Mouse (Mus musculus): ENCODE measurements around the gene Faf2.

Faf2 gene

DNA sequence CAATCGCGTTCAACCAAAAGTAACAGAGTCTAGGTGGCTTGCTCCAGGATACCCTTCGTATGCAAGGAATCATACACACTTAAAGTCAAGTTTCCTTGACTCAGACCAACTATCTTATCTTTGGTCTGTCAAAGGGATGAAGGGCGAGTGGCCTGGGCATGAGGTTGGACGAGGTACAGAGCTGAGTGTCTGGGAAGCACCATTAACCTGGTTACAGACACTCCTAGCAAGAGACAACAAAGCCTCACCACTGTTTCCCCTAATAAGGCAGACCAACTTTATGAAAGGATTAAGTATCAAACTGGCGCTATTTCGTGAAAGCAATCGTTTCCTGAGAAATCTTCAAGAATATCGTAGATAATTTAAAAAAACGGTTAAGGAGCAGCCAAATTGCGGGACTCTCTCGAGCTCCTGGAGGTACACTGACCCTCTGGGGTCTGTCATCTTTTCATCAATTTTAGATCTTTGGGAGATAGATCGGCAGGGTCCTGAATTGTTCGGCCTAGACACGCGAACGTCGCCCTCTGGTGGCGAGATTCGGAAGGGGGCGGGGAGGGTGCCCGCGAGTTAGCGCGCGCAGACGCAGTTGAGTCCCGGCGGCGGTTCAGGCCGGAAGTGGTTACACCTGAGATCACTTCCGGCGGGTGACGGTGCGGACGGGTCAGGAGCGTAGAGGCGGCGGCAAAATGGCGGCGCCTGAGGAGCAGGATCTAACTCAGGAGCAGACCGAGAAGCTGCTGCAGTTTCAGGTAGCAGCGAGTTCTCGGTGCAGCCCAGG lies at the start of gene Faf2:
Gene Faf2, plus strand, starts transcription at position 630 of the 778 bp plus-strand sequence.
- DNase-seq, result peak; percentile 99

DNA sequence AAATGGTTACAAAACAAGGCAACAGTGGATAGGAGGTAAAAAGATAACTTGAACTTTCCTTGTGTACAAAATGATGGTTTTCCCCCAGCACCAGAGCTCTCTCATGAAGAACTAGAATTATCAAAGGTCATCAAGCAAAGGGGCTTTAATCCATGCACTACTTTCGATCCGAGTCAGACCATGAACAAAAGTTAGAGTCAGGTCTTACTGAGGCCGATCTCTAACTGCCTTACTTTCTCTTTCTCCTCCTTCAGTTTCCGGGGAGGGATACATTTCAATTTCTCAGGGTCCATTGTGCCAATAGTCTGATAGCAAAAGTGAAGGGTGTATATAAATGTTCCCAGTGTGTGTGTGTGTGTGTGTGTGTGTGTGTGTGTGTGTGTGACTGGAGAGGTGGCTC lies 49.0 kb upstream of the Faf2 start:
- no peak for DNase-seq

DNA sequence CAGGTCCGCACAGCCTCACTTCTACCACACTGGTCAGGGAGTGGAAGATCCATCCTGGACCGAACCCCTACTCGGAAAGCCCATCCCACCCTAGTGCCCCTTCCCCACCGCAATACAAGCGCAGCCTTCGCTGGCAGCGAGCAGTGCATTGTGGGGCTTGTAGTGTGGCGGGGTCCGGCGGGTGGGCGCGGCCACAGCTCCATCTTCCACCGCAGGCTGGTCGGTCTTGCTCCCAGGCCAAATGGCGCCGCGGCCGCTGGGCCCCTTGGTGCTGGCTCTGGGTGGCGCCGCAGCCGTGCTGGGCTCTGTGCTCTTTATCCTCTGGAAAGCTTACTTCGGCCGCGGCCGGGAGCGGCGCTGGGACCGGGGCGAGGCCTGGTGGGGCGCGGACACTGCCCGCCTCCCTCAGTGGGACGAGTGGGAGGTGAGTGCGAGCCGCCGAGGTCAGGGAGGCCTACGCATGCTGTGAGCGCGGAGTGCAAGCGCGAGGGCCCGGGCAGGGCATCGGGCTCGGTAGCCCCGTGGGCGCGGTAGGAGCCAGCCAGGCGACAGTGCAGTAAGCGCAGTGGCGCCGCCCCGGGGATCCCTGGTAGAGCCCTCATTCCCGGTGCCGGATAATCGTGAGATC lies 46.6 kb upstream of the Faf2 start, which contains the start of gene Arl10:
Gene Arl10, plus strand, starts transcription at position 162 of the 628 bp plus-strand sequence.
- peak; percentile 65 for DNase-seq

DNA sequence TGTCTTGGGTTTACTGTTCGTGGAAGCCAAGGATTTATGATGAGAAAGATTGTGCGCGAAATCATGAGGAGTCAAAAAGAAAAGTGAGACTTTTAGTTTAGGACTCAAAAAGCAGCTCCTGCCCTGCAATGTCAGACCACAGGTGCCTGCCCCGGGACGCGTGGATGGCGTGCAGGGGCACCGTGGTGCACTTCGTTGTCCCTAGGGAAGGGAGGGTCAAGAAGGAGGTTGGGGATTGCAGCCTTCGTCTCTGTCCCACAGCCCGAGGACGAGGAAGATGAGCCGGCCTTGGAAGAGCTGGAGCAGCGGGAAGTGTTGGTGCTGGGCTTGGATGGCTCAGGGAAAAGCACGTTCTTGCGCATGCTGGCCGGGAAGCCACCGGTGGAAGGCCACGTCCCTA lies 46.1 kb upstream of the Faf2 start:
- no peak for DNase-seq

DNA sequence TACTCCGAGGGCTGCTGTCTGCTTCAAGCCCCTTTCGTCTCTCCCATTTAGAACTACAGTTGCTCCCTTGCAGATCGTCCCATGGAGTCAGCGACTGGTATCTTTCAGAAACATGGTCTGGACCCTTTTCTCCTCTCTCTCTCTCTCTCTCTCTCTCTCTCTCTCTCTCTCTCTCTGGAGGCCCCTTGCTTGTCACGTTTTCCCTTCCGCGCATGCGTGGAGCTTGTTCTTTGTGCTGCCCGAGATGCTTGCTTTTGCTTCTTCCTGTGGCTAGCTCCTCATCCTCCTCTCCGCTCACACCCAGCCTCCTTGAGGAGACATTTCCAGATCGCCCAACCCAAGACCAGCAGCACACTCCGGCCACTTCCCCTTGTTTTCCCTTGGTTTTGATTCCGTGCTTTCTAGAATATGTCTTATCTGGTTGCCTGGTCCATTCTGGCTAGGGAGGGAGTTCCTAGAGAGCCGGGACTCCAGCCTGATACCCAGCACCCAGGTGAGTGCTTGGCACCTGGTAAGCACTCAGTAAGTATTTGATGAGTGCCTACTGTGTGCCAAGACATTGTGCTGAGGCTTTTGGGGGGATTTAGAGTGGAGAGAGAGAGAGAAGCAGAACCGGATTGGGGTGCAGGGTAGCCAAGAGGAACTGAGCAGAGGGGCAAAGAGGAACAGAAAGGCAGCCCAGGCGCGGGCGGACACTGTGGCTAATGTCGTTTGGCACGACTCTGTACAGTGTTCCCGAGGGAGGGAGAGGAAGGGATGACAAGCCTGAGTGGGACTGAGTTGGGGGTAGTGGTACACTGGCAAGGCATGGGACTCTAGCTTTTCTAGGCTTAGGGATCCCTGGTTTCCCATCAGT lies 43.7 kb upstream of the Faf2 start:
- DNase-seq, result no peak

DNA sequence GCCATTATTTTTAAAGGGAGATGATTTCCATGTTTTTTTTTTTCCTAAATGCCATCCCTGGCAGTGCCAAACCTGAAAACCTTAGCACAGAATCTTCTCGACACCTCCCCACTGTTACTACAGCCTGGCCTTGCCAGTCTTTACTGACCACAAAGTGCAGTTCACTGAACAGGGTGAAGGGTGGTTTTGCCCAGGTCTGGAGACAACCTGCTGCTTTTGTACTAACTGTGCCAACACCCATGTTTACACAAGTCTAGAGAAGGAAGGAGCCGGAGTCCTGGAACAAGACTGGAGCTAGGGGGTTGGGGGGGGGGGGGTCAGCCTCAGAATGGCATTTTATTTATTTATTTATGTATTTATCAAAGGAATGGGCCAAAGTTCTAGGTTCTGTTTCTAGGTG lies 40.2 kb upstream of the Faf2 start:
- no peak for DNase-seq

DNA sequence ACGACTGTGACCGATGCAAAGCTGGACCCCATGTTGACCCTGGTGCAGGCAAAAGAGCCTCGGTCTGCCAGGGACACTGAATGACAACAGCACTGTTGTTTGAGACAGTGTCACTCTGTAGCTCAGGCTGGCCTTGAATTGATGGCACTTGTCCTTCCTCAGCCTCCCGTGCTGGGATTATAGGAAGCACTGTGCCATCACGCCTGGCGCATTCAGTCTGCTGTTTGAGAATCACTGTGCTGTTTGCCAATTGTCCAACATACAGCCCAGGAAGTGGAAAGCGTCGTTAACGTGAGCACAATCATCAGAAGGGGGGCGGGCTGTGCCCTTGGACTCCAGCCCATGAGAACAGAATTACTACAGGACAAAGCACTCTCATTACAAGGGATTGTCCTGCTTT lies 39.5 kb upstream of the Faf2 start:
- DNase-seq, result no peak

DNA sequence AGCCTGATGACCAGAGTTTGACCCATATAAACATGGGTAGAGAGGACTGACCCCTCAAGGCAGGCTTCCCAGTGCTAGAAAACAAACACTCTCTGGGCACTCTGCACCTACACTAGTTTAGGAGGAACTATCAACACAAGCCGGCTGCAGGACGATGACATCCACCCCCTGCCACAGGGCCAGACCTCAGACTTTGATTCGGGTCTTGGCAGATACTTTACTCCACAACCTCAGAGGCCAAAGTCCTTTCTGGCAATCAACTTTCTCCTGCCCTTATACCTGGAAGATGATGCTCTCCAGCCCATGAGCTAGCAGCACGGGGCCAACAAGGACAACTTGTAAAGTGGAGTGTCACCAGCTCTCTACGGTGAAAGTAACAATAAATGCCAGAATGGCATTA lies 38.7 kb upstream of the Faf2 start:
- DNase-seq, result no peak

DNA sequence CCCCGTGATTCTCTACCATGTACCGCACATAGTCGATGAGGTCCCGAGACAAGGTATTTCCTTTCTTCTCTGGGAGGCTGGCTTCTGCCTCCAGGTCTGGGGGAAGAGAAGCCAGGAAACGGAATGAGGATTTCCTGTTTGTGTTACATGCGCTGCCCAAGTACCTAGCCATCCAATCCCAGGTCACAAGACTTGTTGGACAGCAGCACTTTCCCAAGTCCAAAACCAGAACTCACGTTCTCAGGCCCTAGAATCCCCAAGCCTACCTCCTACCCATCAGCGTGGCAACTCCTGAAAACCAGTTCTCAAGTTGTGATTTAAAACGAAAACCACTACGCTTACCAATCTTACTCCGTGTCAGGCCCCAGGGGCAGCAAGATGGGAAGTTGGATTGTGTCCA lies 35.8 kb upstream of the Faf2 start:
- no peak for DNase-seq

DNA sequence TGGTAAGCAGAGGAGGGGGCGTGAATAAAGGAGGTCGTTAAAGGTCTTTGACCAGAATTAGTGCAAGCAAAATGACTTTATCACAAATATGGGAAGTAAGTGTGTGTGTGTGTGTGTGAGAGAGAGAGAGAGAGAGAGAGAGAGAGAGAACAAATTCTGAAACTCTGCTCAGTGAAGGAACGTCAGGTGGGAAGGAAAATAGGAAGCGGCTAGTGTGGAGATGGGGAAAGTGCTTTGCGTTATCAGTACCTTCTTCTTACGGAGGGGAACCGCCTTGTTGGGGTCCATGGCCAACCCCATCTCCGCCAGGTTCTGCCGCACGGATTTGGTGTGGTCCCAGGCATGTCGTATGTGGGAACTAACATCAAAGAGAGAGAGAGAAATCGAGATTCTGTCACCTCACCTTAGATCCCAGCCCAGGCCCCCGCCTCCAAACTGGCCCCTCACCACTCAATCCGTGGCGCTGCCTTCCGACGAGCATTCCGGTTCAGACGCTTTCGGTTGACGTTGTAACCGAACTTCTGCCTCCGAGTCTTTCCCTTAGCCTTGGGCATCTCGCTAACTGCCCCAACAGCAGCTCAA lies 32.1 kb upstream of the Faf2 start:
- DNase-seq, result no peak

DNA sequence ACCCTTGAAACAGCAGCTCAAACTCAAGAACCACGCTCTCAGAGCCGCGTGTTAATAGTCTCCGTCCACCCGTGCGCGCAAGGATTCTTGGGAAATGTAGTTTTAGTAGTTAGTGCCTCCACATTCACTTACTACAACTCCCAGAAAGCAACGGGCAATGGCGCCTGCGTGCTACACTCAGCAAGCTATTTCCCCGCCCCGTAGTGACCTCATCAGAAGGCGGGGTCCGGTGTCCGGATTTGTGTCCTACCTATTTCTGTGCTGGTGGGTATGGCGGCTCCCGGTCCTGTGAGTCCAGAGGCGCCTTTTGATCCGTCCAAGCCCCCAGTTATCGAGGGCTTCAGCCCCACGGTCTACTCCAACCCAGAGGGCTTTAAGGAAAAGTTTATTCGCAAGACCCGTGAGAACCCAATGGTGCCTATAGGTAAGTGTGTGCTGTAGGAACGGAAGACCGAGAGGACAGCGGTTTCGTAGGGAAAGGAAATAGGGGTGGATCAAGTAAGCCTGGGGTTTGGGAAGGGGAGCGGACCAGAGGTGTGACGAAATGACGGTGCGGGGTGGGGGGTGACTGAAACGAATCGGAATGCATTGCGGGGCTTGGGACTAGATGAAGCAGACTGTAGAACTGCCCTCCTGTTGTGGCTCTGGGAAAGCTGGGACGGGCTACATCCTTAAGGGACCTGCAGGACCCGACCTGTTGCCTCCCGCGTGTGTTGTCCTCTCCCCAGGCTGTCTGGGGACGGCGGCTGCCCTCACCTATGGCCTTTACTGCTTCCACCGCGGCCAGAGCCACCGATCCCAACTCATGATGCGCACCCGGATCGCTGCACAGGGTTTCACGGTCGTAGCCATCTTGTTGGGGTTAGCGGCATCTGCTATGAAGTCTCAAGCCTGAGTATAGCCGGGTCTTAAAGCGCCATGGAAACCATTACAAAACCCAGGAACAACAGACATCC lies 31.3 kb upstream of the Faf2 start, which contains the start of the genes Nop16 and Higd2a:
Gene Nop16, minus strand, starts transcription at position 95 of the 956 bp plus-strand sequence.
Gene Higd2a, plus strand, starts transcription at position 212 of the 956 bp plus-strand sequence.
- peak; percentile 99 for DNase-seq

DNA sequence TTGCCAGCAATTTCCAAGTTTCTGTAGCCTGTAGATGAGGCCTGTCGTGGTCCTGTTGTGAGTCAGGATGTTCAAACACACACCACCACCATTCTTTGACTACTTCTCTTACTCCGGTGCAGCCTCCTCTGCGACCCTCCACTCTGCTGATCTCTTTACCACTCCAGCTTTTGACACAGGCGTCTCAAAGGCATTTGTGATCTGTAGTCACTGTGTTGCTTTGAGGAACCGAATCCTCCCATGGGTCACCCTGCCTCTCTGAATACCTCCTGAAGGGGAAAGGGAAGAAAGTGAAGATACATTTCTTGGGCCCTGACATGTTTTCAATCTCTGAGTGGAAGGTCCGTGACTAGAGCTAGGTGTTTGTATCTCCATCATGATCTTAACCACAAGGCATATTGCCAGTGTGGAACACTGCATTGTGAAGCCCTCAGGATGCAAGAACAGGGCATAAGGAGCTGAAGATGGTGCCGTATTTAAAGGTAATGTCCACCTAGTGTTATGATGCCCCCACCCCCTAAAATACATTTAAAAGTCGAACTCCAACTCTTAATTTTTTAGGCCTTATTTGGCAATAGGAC lies 29.7 kb upstream of the Faf2 start:
- peak; percentile 52 for DNase-seq

DNA sequence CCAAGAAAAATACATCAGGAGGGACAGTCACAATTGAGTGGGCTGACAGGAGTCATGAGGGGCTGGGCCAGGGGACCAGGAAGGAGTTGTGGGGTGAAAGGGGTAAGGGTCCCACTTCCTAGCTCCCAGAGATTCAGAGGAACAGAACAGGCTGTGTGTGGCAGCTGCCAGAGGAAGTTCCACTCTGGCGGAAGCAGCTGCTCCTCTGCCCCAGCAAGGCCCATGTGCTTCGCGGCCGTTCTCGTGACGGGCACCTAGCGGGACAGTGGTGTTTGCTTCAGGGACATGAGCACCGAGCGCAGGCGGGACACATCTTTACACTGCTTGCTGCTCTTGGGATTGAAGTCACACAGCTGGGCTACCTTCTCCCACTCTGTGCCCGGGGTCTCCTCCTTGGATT lies 28.0 kb upstream of the Faf2 start:
- no peak for DNase-seq

DNA sequence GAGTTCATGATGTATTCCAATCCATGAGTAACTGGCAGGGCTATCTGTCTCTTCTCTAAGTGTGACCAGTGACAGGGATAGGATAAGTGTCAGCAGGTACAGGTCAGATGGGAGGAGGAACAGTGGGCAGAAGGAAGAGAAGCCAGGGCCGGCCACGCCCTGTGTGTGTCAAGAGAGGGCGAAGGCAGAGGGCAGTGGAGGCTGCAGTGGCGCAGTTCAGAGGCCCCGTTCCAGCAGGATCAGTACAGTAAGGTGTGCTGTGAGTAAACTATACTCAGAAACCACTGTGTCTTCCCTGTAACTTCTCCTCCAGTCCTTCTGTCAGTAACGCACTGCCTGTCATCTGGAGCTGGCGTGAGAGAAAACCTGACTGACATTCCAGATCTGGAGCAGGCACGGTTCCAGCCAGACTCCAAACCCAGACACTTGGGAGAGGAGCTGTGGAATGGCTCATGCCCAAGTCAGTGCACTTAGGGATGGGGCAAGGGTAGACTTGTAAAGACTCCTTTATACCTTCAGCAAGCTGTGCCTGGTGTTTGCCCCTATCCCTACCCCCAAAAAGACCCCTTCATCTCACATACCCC lies 25.4 kb upstream of the Faf2 start:
- DNase-seq, result no peak

DNA sequence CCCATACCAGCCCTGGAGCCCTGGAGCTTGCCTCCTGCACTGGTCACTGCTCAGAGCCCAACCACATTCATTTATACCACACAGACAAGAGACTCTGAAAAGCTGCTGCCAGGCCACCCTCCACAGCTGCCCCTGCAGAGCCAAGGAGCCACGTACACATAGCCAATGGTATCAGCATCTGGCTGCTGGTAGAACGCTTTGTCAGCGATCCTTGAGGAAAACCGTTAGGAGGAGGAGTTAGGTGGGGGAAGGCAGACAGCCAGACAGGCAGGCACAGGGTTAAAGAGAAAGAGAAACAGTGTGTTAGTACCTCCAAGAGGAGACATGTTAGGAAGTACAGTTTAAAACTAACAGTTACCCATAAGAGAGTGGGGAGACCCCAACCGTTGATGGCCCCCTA lies 24.7 kb upstream of the Faf2 start:
- DNase-seq, result no peak

DNA sequence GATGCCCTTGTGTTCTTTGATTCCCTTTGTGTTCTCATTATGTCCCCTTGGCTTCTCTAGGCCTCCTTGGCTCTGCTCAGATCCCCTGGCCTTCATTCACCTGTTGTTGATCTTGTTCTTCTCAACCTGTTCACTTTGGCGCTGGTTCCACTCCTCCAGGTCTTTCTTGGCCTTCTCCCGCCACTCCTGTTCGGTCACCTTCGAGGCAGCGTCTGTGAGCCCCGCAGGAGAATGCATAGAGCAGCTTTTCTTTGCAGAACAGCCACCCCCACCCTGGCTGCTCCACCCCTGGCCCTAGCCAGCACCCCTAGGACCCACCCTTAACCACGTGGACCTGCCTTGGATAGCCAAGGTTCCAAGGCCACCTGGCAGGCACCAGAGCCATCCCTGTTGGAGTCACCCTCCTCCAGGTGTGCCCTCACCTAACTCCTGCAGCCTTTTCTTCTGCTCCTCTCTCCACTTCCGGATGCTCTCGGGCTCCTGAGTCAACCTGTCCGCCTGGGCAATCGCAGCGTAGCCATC lies 22.9 kb upstream of the Faf2 start:
- DNase-seq, result peak; percentile 57

DNA sequence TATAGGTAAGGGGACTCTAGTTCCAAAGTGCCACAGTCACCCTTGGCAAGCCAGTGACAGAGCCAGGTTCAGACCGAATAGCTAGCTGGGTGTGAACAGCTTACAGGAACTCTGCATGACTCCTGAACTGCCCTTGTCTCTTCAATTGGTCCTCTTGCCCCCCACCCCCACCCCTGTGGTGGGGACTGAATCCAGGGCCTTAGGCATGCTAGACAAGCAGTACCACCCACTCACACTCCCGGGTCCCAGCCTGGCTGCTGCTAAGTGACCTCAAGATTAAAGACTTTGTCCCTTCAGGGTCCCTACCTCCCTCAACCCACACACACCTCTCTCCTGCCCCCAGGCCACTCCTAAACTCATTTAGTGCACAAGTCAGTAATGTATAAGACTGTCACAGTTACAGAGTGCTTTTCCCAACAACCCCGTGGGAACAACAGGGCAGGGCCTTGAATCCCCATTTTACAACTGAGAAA lies 18.9 kb upstream of the Faf2 start:
- DNase-seq, result no peak

DNA sequence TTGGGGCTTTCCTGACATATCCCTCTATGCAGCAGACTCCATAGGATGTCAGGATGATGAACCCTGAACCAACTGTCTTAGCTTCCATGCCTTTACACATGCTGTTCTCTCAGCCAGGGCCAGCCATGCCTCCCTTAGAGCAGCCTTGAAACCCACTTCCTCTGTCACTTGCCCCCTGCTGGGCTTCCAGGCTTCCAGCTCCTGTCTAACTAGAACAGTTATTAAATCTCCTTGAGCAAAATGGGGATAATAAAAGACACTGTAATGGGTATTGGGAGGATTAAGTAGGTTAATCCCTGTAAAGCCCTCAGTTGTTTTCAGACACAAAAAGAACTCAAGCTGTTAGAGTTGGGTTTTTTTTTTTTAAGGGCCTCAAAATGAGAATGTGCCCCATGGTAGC lies 18.1 kb upstream of the Faf2 start:
- DNase-seq, result no peak

DNA sequence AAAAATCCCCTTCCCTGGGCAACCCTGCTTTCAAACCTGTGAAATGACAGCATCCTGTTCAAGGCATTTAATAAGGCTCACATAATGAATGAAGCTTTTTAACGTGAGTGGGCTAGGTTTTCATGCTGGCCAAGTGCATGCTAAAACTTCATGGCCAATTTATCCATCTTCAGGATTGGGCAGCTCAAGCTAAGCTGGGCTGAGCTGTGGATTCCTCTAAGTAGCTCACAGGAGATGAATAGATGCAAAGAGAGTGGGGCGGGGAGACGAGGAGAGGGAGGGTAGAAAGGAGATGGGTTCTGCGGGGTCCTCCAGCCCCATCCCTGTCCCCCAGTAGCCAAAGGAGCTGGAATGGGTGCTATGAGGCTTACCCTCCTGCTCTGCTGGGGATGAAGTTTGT lies 17.4 kb upstream of the Faf2 start:
- DNase-seq, result no peak

DNA sequence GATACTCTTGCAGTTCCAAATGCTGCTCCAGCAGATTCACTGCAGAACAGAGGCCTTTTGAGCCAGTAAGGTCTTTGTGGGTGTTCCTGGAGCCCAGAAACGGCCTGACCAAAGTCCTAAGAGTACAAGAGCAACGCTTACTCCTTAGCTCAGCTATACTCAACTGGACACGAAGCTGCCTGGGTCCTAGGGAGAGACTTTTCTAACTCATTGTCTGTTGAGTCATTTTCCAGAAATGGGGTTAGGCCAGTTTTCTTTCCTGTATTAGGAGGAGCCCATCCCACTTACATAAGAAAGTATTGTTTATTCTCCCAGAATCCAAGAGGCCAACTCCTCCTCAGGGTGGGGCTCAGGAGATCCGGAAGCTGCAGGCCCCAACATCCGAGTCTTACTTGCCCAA lies 16.2 kb upstream of the Faf2 start:
- DNase-seq, result no peak

DNA sequence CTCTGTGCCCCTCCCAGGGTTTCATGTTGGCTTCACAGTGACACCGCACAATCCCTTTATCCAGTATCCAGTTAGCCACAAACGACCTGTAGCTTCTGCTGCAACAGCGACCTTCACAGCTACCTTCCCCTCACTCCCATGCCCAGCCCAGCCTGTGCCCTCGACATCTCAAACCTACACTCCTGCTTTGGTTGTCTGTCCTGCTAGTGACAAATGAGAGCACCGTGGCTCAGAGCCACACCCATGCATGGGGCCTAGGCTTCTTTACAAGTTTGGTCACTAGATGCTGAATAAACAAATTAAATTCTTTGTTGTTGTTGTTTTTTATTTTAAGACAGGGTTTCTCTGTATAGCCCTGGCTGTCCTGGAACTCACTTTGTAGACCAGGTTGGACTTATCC lies 14.4 kb upstream of the Faf2 start:
- DNase-seq, result no peak

All from cerebellum, adult 9-10 months (tissue).